Mouse (Mus musculus): ENCODE results near the gene Fancl.

- TF ChIP-seq CTCF (IDR thresholded peaks at IDR 0.05; ENCODE audit: control insufficient read depth, insufficient read depth, insufficient read length) (no peak), USF1 (IDR thresholded peaks at IDR 0.05; ENCODE audit: low read depth) (no peak), CEBPB (IDR thresholded peaks at IDR 0.05; ENCODE audit: low read depth) (no peak), MAX (IDR thresholded peaks at IDR 0.05) (no peak)
Measured at GRCm38 (mm10) chr11:26434229-26434628, 48.3 kb downstream of the Fancl start.

Measured in C2C12 (cell line).